Mouse (Mus musculus) bone marrow macrophage, adult 2 months (primary cell): ENCODE results near the gene Fbxo11. TPM values are rescaled to one million over a fixed set of nuclear protein-coding genes. Genes with fewer than 3 reads are reported as not detected.

Experiments used
- H3K27ac ChIP-seq: 2 replicates; pipeline ENCODE4 v1.5.1; 2012; ENCODE audit warnings: low read depth, low read length; ENCODE audit not compliant: insufficient read depth
- H3K4me1 ChIP-seq: 2 replicates; pipeline ENCODE4 v1.6.1; 2012; ENCODE audit warnings: low read length; ENCODE audit not compliant: control insufficient read depth, insufficient read depth
- H3K4me3 ChIP-seq: 2 replicates; pipeline ENCODE4 v1.5.1; 2012; ENCODE audit warnings: mild to moderate bottlenecking, low read length, moderate library complexity; ENCODE audit not compliant: insufficient read depth
- CTCF ChIP-seq: IDR thresholded peaks from 2 replicates; pipeline ENCODE4 v1.5.1; 2012; ENCODE audit warnings: low read depth, mild to moderate bottlenecking, low read length, moderate library complexity
- POLR2A ChIP-seq: IDR thresholded peaks from 2 replicates; pipeline ENCODE4 v1.6.1; 2012; ENCODE audit warnings: mild to moderate bottlenecking, low read depth, low read length, borderline replicate concordance
- polyA plus RNA-seq: library from polyadenylated mRNA; stranded (reverse); fragments of >200 nt; gene quantifications from 2 replicates; pipeline ENCODE4 v1.2.4, GENCODE M21; 2012; ENCODE audit not compliant: missing spikeins, insufficient read depth, insufficient read length

Fbxo11 gene
- polyA plus RNA-seq, 1 experiment, result 82.9 TPM

DNA sequence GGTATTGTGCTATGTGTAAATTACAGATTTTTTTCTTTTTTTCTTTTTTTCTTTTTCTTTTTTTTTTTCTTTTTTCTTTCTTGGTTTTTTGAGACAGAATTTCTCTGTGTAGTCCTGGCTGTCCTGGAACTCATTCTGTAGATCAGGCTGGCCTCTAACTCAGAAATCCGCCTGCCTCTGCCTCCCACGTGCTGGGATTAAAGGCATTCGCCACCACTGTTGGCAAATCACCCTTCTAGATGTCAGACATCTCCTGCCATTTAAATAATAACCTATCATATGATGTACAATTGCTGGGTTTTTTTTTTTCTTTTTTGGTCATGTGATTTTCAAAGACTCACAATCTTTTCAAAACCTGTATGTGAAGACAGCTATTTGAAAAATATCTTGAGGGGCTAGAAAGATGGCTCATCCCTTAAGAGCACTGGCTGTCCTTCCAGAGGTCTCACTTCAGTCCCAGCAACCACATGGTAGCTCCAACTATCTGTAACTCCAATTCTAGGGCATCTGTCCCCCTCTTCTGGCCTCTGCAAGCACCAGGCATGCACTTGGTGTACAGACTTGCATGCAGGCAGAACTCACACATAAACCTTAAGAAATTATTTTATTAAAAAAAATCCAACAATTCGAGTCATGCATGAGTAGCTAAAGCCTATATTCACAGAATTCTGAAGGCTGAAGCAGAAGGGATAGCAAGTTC, 2.3 kb upstream of the Fbxo11 start:
- H3K27ac ChIP-seq, result no peak overlapping the region
- peaks cover 4% of the 10 kb centered on the region for H3K4me1 ChIP-seq
- H3K4me3 ChIP-seq, result peak overlapping the region; percentile 72; the same call in 1 of the 2 replicates

GRCm38 (mm10) chr17:88066799-88067198, 1.7 kb upstream of the Fbxo11 start:
- TF ChIP-seq CTCF (no peak), POLR2A (no peak)
- Histone ChIP-seq H3K4me1 (peaks cover 5% of the 10 kb centered on the region), H3K4me3 (peak overlapping the region; percentile 72), H3K27ac (peak overlapping the region; percentile 66)

More for the DNA sequence above, 2.3 kb upstream of the Fbxo11 start:
- TF ChIP-seq CTCF (peak; percentile 22; the same call in 1 of the 2 replicates), POLR2A (no peak)

GRCm38 (mm10) chr17:88065801-88066646, 933 bp upstream of the Fbxo11 start:
- Histone ChIP-seq H3K4me1 (peaks cover 7% of the 10 kb centered on the region), H3K27ac (peak overlapping the region; percentile 94), H3K4me3 (peak overlapping the region; percentile 80)
- no peak for TF ChIP-seq POLR2A
- TF ChIP-seq CTCF, result peak; percentile 24; the same call in 1 of the 2 replicates

DNA sequence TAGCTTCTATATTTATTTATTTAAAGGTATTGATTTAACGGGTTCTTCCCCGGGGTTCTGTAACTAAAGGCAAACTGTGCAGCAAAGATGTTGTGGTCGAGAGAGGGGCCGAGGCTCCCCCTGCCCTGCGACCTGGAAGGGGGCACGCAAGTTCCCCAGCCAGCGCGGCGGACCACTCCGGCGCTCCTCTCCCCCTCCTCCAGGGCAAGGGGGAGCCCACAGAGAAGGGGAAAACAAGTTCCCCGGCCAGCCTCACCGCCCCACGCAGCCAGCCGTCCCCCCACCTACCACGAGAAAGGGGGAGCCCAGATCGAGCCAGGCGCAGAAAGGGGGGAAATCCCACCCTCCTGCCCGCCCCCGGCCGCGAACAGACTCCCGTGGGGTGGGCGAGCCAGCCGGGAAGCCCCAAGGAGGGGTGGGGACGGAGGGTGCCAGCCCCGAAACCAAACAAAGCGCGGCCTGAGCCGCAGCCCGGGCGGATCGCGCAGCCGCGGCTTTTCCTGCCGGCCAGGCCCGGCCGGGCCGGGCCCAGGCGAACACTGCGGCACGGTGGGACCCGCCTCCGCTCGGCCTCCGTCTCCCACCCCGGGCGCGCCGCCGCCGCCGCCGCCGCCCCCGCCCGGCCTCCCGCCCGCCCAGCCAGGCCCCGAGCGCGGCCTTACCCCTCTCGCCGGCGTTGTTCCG, 602 bp downstream of the Fbxo11 start:
- TF ChIP-seq CTCF (no peak), POLR2A (no peak)
- Histone ChIP-seq H3K27ac (peak overlapping the region; percentile 61), H3K4me3 (peak overlapping the region; percentile 81)

DNA sequence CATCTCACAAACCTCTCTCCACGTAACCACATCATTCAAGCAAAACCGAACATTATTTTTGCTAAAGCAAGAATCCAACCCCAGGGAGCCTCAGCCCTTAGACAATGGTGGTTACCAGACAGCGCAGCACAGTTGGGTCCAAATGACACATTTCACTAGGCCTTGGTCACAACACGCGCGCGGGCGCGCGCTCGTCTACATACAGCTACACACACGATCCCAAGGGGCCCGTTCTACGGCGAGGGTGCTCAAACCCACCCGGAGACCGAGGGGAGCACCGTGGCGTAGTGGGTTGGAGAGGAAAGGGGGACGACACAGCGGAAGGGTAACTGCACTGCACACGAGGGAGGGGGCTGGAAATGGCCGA, 1.1 kb downstream of the Fbxo11 start:
- H3K4me3 ChIP-seq, result peak overlapping the region; percentile 81
- TF ChIP-seq CTCF, result no peak
- TF ChIP-seq POLR2A, result no peak
- H3K27ac ChIP-seq, result peak overlapping the region; percentile 61
- H3K4me1 ChIP-seq, result peaks cover 21% of the 10 kb centered on the region

More for the DNA sequence above, 602 bp downstream of the Fbxo11 start:
- H3K4me1 ChIP-seq, result peaks cover 18% of the 10 kb centered on the region

DNA sequence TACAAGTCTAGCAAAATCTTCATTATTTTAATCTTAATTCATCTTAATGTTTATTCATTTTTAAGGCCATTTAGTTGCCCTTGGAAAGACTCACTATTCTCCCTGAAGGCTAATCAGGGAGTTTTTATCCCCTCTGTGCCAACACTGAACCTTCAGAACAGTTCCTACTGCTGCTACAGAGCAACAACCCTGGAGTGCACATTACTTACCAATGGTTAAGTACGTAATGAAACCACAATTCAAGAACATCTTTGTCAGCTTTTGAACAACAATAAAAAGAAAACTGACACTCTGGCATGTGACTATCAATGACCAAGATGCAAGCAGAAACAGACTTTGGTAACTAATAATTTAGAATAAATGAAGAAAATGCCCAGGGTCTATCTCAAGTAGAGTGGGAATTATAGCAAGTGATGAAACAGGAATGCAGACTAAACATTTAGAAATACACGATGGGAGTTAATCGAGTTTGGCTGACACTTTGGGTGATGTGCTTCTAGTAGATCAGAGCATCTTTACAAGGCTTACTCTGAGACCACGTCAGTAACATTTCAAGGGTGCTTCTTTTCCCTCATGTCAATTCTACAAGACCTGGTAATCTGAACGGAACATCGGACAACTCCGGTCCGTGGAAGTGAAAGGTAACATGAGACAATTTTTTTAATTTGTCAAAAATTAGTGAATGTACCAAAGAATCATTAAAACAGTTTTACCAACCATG, 2.1 kb downstream of the Fbxo11 start:
- Histone ChIP-seq H3K4me1 (peaks cover 28% of the 10 kb centered on the region), H3K27ac (peak overlapping the region; percentile 4; the same call in 1 of the 2 replicates), H3K4me3 (peak overlapping the region; percentile 52)
- no peak for TF ChIP-seq CTCF
- no peak for TF ChIP-seq POLR2A

- Histone ChIP-seq H3K27ac (no peak overlapping the region), H3K4me1 (peaks cover 32% of the 10 kb centered on the region), H3K4me3 (no peak overlapping the region)
- TF ChIP-seq POLR2A (no peak), CTCF (no peak)
Observed at GRCm38 (mm10) chr17:88061942-88062341, 3.1 kb downstream of the Fbxo11 start.

DNA sequence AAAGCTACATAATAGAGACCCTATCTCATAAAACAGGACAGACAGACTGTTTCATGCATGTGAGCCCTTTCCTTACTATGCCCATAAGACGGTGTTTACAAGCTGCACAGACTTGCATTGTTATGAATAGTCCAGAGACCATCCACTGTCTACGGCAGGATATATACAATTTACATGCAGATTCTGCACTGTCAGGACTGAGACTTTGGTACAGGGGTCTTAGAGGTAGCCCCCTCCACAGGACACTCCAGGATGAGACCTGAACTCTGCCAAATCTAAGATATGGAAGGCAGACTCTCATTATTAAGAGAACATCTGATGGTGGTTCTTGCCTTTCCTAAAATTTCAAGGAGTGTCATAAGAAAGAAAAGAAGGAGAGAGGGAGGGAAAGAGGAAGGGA, 6.8 kb downstream of the Fbxo11 start:
- Histone ChIP-seq H3K4me3 (peak overlapping the region; percentile 4; the same call in 1 of the 2 replicates), H3K27ac (peak overlapping the region; percentile 44; the same call in 1 of the 2 replicates), H3K4me1 (peaks cover 38% of the 10 kb centered on the region)
- no peak for TF ChIP-seq CTCF
- no peak for TF ChIP-seq POLR2A

DNA sequence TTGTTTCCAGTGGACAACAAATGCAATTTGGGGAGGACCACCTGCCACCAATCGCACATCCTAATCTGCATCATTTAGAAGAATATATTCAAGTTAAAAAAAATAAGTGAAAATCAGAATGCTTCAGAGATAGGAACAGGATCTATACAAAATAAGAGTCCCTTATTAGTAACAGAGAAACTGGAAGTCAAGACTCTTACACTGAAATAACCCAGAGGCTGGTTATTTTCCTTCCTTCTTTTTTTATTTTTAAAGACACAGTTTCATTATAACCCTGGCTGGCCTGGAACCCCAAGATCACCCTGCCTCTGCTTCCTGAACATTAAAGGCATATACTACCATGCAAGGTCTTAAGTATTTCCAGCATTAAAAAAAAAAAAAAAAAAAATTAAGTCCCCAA, 7.2 kb downstream of the Fbxo11 start:
- peaks cover 38% of the 10 kb centered on the region for H3K4me1 ChIP-seq
- TF ChIP-seq CTCF (no peak), POLR2A (no peak)
- H3K4me3 ChIP-seq, result no peak overlapping the region
- no peak overlapping the region for H3K27ac ChIP-seq
